10 mouse cellular contexts compared by ENCODE assay signal in genomic region chr10:22746334-22747322, GRCm38 (mm10). TPM values are rescaled to one million over a fixed set of nuclear protein-coding genes. Genes with fewer than 3 reads are reported as not detected.
DNase-seq lines count a peak whose midpoint lies in the region; ATAC-seq lines count a peak whose summit lies in the region.
"Had no signal": no experiment of that assay in that cellular context is flagged by ENCODE, and none has a peak within 500 bp of the region (broad histone marks: within the 10 kb centered on the region; RNA-seq: fewer than 3 reads in every experiment).

No protein-coding gene starts in this region.

- no peak overlapping the region for H3K27ac ChIP-seq in hindbrain, embryonic 11.5 days (ENCODE audit: low read depth, low read length)
- no peak overlapping the region for H3K27ac ChIP-seq in hindbrain, embryonic 10.5 days
- H3K27ac ChIP-seq: liver, embryonic 15.5 days had no signal

- no peaks in the 10 kb centered on the region for H3K4me1 ChIP-seq in hindbrain, embryonic 11.5 days (replicated peaks; ENCODE audit: control insufficient read depth, insufficient read depth, low read length)
- H3K4me1 ChIP-seq in hindbrain, embryonic 10.5 days (replicated peaks) = no peaks in the 10 kb centered on the region
- H3K4me1 ChIP-seq: liver, embryonic 15.5 days had no signal

- 78% methylated on average over 13 of the region's 13 CpGs for WGBS in hindbrain, embryonic 11.5 days
- 80% methylated on average over 13 of the region's 13 CpGs for WGBS in hindbrain, embryonic 10.5 days

- no peaks in the 10 kb centered on the region for H3K27me3 ChIP-seq in hindbrain, embryonic 11.5 days (ENCODE audit: control insufficient read depth, insufficient read depth, low read length)
- no peaks in the 10 kb centered on the region for H3K27me3 ChIP-seq in hindbrain, embryonic 10.5 days (ENCODE audit: insufficient read depth, poor library complexity, severe bottlenecking)
- H3K27me3 ChIP-seq: liver, embryonic 15.5 days had no signal

- no peak overlapping the region for H3K4me3 ChIP-seq in hindbrain, embryonic 11.5 days (ENCODE audit: low read depth, low read length)
- no peak overlapping the region for H3K4me3 ChIP-seq in hindbrain, embryonic 10.5 days
- H3K4me3 ChIP-seq: liver, embryonic 15.5 days had no signal

- no peak for DNase-seq in hindbrain, embryonic 11.5 days (ENCODE audit: low spot score)
- DNase-seq in hindbrain, embryonic 10.5 days (ENCODE audit: low spot score) = no peak
- peak; percentile 79 for DNase-seq in Muller cell, postnatal 12 days (ENCODE audit: inconsistent ontology term)
- peak; percentile 84 to 85 for DNase-seq in cerebellum, postnatal 25 days
- peak; percentile 85 for DNase-seq in layer of hippocampus, adult 9-11 months
- no peak for DNase-seq in gastrocnemius, adult 8-10 months (ENCODE audit: low spot score in 2 of 2)
- DNase-seq in gastrocnemius, postnatal 36 days = no peak
- DNase-seq in kidney, postnatal 36 days = no peak

- no peak overlapping the region for H3K9ac ChIP-seq in hindbrain, embryonic 11.5 days (ENCODE audit: low read depth, low read length)
- H3K9ac ChIP-seq: liver, embryonic 15.5 days had no signal

- H3K36me3 ChIP-seq in hindbrain, embryonic 11.5 days (ENCODE audit: control insufficient read depth, insufficient read depth, low read length) = no peaks in the 10 kb centered on the region
- no peaks in the 10 kb centered on the region for H3K36me3 ChIP-seq in hindbrain, embryonic 10.5 days
- H3K36me3 ChIP-seq: G1E; liver, embryonic 15.5 days had no signal

- peak; percentile 70; the same call in 1 of the 2 replicates for ATAC-seq in hindbrain, embryonic 11.5 days (ENCODE audit: low FRiP score)

- no peaks in the 10 kb centered on the region for H3K9me3 ChIP-seq in hindbrain, embryonic 11.5 days (ENCODE audit: control insufficient read depth, low read length)
- no peaks in the 10 kb centered on the region for H3K9me3 ChIP-seq in hindbrain, embryonic 10.5 days
- H3K9me3 ChIP-seq: G1E; liver, embryonic 15.5 days had no signal

- H3K4me2 ChIP-seq in hindbrain, embryonic 11.5 days (replicated peaks; ENCODE audit: low read depth, low read length) = no peak overlapping the region
- H3K4me2 ChIP-seq: liver, embryonic 15.5 days had no signal

- intact Hi-C loops in gastrocnemius, postnatal 36 days (cut with DNase I) = no loop called here

RNA-seq across cellular contexts. Expression of gene Tbpl1, which starts 14.9 kb away (rescaled TPM):
- 125 and 128 TPM in 2 replicates for polyA plus RNA-seq in hindbrain, embryonic 11.5 days (2014; fragmentation: Nextera tagmentation; extraction: Ambion mirVana)
- polyA plus RNA-seq in hindbrain, embryonic 10.5 days (2016; fragmentation: Nextera tagmentation; extraction: Ambion mirVana) = 98.9 and 100 TPM in 2 replicates
- 10 to 100 TPM; 13.2 to 18.6 (median 16.8) TPM for total RNA-seq in gastrocnemius, adult 8-10 months (2022)
- 10 to 100 TPM; 16.9 to 19.6 TPM for total RNA-seq in gastrocnemius, postnatal 36 days (2021)

Comparison
In these comparisons a context has a peak if more than half of its experiments do, and no peak if none do; other contexts are left out.
1. DNase-seq: peak in Muller cell, postnatal 12 days (single experiment), cerebellum, postnatal 25 days (2 of 2) and layer of hippocampus, adult 9-11 months (single experiment); none in hindbrain, embryonic 11.5 days (single experiment), hindbrain, embryonic 10.5 days (single experiment), gastrocnemius, adult 8-10 months (0 of 2), gastrocnemius, postnatal 36 days (0 of 2) and kidney, postnatal 36 days (0 of 2).